Mouse (Mus musculus) kidney, postnatal 25 days (tissue): Measurements from ENCODE around the gene Cdc6.

Experiments
- DNase-seq, 2 experiments: peaks; one replicate each; pipeline ENCODE4 v3.0.0; 2021; ENCODE audit warnings: mixed read lengths in 2 of 2

The Cdc6 gene

DNA sequence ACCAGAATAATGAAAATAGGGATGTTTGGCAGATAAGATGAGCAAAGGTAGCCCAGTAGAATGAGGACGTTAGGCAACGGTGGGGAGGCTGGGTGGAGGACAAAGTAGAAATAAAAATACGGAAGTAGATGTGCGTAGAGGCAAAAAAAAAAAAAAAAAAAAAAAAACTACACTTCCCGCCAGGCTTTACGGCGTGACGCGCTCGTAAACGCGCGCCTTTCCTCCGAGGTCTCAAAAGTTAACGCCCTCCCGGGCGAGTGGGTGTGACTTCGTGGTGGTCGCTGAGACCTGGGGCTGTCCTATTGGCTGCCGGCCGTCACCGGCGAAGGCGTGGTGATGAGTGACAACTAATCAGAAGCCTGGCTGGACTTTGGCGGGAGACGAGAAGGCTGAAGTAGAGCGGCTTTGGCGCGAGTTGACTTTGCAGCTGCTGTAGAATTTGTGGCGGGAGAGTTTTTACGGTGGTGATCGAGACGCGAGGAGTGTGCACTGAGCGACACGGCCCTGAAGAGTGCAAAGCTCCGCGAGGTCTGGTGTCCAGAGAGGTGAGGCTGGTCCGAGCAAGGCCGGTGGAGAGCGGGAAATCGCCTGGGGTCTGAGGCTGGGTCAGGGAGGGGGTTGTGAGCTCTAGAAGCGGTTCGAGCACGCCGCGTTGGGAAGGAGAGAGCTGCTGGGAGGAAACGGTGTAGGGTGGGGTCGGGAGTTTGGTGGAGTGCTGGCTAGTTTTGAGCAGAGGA is at the start of gene Cdc6:
TSS of gene Cdc6 (plus strand) at position 365 of the 737 bp plus-strand sequence.
- DNase-seq: peak; percentile 98 to 99

DNA sequence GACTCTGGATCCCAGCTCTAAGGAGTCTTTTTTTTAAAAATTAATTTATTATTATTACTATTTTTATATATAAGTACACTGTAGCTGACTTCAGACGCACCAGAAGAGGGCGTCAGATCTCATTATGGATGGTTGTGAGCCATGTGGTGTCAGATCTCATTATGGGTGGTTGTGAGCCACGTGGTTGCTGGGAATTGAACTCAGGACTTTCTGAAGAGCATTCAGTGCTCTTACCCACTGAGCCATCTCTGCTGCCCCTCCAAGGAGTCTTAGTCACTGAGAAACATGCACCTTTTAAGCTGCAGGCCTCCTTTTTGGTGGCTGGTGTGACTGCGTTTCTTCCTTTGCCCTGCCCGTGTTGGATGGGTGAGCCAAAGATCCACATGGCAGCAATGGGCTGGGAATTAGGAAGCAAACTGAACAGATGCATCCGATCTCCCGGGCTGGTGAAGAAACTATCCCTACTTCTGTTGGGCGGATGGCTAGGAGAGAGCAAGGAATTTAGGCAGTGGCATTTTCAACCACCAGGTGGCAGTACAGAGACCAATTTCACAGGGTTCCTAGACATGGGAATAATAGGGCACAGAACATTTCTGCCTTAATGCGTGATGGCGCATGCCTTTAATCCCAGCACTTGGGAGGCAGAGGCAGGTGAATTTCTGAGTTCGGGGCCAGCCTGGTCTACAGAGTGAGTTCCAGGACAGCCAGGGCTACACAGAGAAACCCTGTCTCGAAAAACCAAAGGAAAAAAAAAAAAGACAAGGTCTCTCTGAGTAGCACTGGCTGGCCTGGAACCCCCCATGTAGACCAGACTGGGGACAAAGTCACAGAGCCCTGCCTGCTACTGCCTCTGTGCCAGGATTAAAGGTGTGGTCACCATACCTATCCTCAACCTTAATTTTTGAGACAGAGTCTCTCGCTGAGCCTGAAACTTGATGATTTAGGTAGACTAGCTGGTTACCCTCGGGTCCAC is 48.6 kb upstream of the Cdc6 start:
- DNase-seq: peak; percentile 85 to 97

DNA sequence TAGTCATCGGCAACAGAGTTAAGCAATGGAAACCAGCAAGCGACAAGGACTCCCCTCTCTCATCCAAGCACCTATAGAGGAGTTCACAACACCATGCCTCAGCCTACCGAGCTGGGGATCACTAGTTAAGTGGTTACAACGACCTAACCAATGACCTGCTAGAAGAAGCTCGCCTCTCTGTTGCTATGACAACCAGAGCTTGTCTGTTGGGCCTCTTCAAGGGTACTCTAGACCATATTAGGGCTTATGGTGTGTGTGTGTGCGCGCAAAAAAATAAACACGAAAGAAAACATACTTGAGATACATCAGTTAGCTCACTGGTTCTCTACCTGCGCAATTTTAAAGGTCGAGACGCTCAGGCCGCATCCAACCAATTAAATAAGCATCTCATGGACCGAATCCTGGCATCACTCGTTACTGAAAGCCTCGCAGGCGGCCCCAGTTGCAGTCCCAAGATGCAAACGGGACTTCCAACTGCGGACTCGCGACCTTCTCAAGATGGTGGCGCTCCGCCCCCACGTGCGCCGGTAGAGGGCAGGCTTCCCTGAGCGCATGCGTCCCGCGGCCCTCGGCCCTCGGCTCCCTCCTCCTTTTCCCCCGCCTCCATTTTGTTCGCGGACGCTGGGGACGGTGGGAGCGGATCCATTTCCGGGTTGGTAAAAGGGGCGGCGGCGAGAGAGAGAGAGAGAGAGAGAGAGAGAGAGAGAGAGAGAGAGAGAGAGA is 44.4 kb upstream of the Cdc6 start, which contains the start of gene Wipf2:
TSS of gene Wipf2 (plus strand) at position 611 of the 723 bp plus-strand sequence.
- peak; percentile 97 for DNase-seq

GRCm38 (mm10) chr11:98863751-98864429 is 43.7 kb upstream of the Cdc6 start:
- no peak for DNase-seq

GRCm38 (mm10) chr11:98867293-98867692 is 40.3 kb upstream of the Cdc6 start:
- no peak for DNase-seq

DNA sequence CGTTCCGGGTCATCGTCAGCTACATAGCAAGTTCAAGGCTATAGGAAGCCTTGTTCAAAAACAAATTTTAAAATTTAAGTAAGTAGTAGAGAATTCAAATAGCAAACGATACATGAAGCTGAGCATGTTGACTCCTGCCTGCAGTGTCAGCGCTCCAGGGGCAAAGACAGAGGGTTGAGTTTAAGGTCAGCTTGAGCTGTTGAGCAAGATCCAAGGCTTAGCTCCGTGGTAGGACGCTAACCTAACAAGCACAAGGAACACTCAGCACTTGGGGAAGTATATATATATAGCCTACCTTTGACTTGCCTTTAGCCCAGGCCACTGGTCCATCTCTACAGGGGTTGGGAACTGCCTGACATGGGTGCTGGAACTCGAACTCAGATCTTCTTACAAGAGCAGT is 37.7 kb upstream of the Cdc6 start:
- DNase-seq: no peak

DNA sequence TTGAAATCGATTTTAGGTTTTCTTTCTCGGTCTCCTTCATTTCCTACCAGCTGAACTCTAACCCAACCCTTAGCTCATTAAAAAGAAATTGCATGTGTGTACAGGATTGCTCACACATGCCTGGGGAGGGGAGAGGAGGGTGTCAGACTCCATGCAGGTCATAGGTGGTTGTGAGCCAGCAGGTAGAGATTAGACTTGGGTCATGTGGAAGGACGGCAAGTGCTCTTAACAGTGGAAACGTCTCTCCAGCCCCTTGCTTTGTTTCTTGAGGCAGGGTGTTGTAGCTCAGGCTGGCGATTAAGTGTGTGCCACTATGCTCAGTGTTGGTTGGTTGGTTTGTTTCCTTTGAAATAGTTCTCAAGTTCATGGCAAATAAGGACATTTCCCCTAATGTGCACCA is 36.8 kb upstream of the Cdc6 start:
- DNase-seq: no peak

GRCm38 (mm10) chr11:98871416-98871815 is 36.2 kb upstream of the Cdc6 start:
- no peak for DNase-seq

DNA sequence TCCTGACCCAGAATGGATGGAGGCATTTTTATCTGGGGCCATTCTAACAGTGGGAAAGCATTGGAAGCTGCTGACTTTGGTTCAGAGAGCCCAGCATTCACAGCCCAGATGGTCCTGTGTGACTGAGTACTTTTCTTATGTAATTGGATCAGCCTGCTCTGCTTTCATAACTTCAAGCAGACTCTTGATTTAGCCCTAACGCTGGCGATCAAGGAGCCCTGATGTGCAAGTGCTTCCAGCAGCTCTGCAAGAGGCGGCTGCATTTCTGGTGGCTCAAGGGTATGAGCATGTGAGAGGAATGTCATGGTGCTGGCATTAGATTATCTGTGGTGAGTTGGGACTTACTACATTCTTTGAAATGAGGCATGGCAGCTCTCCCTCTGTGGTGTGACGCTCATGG is 35.6 kb upstream of the Cdc6 start:
- DNase-seq: no peak

GRCm38 (mm10) chr11:98873900-98874299 is 33.7 kb upstream of the Cdc6 start:
- peak; percentile 14 to 47 for DNase-seq

DNA sequence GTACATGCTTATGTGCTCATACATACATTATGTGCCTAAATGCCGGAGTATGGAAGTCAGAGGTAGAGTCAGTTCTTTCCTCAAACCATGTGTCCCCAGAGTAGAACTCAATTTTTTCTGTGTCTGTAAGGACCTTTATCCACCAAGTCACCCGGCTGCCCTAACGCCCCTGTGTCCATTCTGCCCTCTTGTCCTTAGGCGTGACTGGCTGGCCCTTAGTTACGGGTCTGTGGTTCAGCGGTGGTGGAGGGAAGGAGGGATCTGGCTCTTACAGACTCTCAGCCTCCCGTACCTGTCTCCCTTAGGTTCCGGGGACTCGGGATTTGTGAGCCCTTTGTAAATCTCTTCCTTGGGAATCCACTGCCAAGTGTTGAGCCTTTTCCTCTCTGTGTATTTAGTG is 30.6 kb upstream of the Cdc6 start:
- DNase-seq: peak; percentile 61 to 87

GRCm38 (mm10) chr11:98887703-98888102 is 19.9 kb upstream of the Cdc6 start:
- DNase-seq: no peak

DNA sequence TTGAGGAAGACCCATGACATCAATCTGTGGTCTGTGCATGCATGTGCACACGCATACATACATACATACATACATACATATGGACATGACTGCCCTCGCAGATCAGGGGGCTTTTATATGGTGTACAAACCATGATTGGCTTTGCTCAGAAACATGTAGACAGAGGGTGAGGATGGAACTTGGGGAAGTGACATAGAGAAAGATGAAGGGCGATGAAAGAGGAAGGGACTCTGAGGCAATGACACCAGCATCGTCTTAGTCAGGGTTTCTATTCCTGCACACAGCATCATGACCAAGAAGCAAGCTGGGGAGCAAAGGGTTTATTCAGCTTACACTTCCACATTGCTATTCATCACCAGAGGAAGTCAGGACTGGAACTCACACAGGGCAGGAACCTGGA is 18.5 kb upstream of the Cdc6 start:
- no peak for DNase-seq

GRCm38 (mm10) chr11:98889977-98890376 is 17.6 kb upstream of the Cdc6 start:
- DNase-seq: no peak

DNA sequence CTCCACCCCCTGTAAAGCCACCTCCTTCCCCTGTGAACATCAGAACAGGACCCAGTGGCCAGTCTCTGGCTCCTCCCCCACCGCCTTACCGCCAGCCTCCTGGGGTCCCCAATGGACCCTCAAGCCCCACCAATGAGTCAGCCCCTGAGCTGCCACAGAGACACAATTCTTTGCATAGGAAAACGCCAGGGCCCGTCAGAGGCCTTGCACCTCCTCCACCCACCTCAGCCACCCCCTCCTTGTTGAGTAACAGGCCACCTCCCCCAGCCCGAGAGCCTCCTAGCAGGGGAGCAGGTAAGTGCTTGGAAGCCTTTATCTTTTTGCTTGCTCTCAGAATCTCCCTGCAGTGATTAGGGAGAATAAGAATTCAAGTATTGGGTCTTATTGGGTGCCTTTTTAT is 15.2 kb upstream of the Cdc6 start:
- no peak for DNase-seq

GRCm38 (mm10) chr11:98900529-98901125 is 7.0 kb upstream of the Cdc6 start:
- no peak for DNase-seq

- no peak for DNase-seq
These were observed 4.9 kb upstream of the Cdc6 start for GRCm38 (mm10) chr11:98902621-98903245.

- DNase-seq: no peak
These were observed 3.0 kb upstream of the Cdc6 start for GRCm38 (mm10) chr11:98904577-98904976.

GRCm38 (mm10) chr11:98905033-98905432 is 2.6 kb upstream of the Cdc6 start:
- DNase-seq: peak; percentile 15 to 48

- DNase-seq: peak in 1 of 2 experiments; percentile 32
These were observed 2.0 kb upstream of the Cdc6 start for GRCm38 (mm10) chr11:98905583-98905982.

GRCm38 (mm10) chr11:98907063-98907436 is 551 bp upstream of the Cdc6 start:
- DNase-seq: no peak

- DNase-seq: peak; percentile 75 to 92
These were observed 2.1 kb downstream of the Cdc6 start for GRCm38 (mm10) chr11:98909654-98910053.
